Mouse (Mus musculus) myocyte (in vitro differentiated cells): Measurements from ENCODE around the gene Rsph14.

Source experiments
- CEBPB ChIP-seq: IDR thresholded peaks from 2 replicates; pipeline ENCODE4 v1.6.1; 2011; ENCODE audit warnings: mild to moderate bottlenecking, moderate library complexity; ENCODE audit not compliant: poor library complexity, insufficient read depth, severe bottlenecking
- E2F4 ChIP-seq: IDR thresholded peaks from one replicate; pipeline ENCODE4 v1.6.1; 2011; ENCODE audit warnings: mild to moderate bottlenecking, control low read depth, moderate library complexity; ENCODE audit not compliant: insufficient read depth
- MAX ChIP-seq: IDR thresholded peaks from one replicate; pipeline ENCODE4 v1.6.1; 2011; ENCODE audit warnings: low read depth, mild to moderate bottlenecking, control low read depth
- MYOG ChIP-seq, 3 experiments: IDR thresholded peaks; one replicate each; pipeline ENCODE4 v1.6.1; 2011; ENCODE audit warnings: control low read depth in 2 of 3, low read depth in 2 of 3, mild to moderate bottlenecking in 2 of 3; ENCODE audit not compliant: insufficient read length in 2 of 3, control insufficient read depth in 1 of 3, insufficient read depth in 1 of 3
- POLR2A ChIP-seq: IDR thresholded peaks from one replicate; pipeline ENCODE4 v1.6.1; 2011; ENCODE audit warnings: low read depth, mild to moderate bottlenecking, control low read depth, moderate library complexity; ENCODE audit not compliant: insufficient read length
- POLR2AphosphoS2 ChIP-seq: IDR thresholded peaks from one replicate; pipeline ENCODE4 v1.6.1; 2011; ENCODE audit warnings: low read depth, control low read depth; ENCODE audit not compliant: insufficient read length
- REST ChIP-seq: IDR thresholded peaks from one replicate; pipeline ENCODE4 v1.6.1; 2011; ENCODE audit warnings: mild to moderate bottlenecking, control low read depth, moderate library complexity; ENCODE audit not compliant: insufficient read depth, insufficient read length
- SRF ChIP-seq: IDR thresholded peaks from one replicate; pipeline ENCODE4 v1.6.1; 2011; ENCODE audit warnings: low read depth; ENCODE audit not compliant: control insufficient read depth, insufficient read length
- TCF12 ChIP-seq: IDR thresholded peaks from one replicate; pipeline ENCODE4 v1.6.1; 2011; ENCODE audit warnings: mild to moderate bottlenecking, control low read depth; ENCODE audit not compliant: poor library complexity, insufficient read depth, severe bottlenecking
- USF1 ChIP-seq: IDR thresholded peaks from one replicate; pipeline ENCODE4 v1.6.1; 2011; ENCODE audit warnings: low read depth, mild to moderate bottlenecking, control low read depth, moderate library complexity

DNA sequence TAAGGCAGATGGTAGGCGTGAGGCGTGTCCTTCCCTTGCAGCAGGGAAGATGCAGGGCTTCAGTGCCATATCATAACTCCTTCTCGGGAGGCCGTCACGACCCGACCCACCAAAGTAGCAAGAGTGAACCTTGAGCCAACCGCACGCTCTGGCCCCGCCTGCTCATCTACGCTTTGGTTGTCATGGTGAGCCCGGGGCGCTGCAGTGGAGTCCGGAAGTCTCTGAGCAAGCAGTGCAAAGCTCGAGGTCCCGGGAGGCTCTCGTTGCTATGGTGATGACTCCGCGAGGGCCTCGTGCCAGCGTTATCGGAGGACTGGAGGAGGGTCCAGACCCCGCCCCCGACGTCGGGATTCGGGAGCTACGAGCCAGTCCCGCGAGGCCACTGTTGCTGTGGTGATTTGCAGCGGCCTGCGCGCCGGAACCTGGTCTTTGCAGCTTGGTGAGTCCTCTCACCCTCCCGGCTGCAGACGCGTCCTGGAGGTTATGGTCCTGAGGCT, 4.5 kb upstream of the Rsph14 start, which contains the start of gene Rab36:
- no peak for TF ChIP-seq POLR2A
- TF ChIP-seq MYOG (IDR thresholded peaks at IDR 0.05; ENCODE audit: control insufficient read depth in 1 of 3, insufficient read depth in 1 of 3, insufficient read length in 2 of 3, low read depth in 2 of 3) = no peak
- no peak for TF ChIP-seq TCF12
- TF ChIP-seq E2F4 = no peak
- no peak for TF ChIP-seq CEBPB
- TF ChIP-seq POLR2AphosphoS2 = no peak
- TF ChIP-seq MAX = no peak
- TF ChIP-seq USF1 = no peak
- no peak for TF ChIP-seq REST
- TF ChIP-seq SRF = no peak
